Mouse (Mus musculus) intestine, embryonic 15.5 days (tissue): ENCODE measurements around the gene C130074G19Rik. TPM values are rescaled to one million over a fixed set of nuclear protein-coding genes. Genes with fewer than 3 reads are reported as not detected.

Source experiments
- ATAC-seq: fragments of 200-750 bp; cut with Nextera tagmentation; 2 replicates; pipeline ENCODE4 v1.8.0; 2017; ENCODE audit warnings: moderate TSS enrichment, moderate library complexity
- H3K27ac ChIP-seq: fragments of 300-500 bp; sonication (generic); 2 replicates; pipeline ENCODE4 v1.5.1; 2015; ENCODE audit warnings: mild to moderate bottlenecking, inconsistent platforms
- H3K27me3 ChIP-seq: fragments of 300-500 bp; sonication (generic); replicated peaks from 2 replicates; pipeline ENCODE4 v1.6.1; 2015; ENCODE audit warnings: inconsistent platforms
- H3K36me3 ChIP-seq: fragments of 300-500 bp; sonication (generic); 2 replicates; pipeline ENCODE4 v1.6.1; 2015; ENCODE audit warnings: inconsistent platforms
- H3K4me1 ChIP-seq: fragments of 300-500 bp; sonication (generic); replicated peaks from 2 replicates; pipeline ENCODE4 v1.6.1; 2015; ENCODE audit warnings: inconsistent platforms
- H3K4me2 ChIP-seq: fragments of 300-500 bp; sonication (generic); replicated peaks from 2 replicates; pipeline ENCODE4 v1.6.1; 2015; ENCODE audit warnings: mild to moderate bottlenecking, inconsistent platforms
- H3K4me3 ChIP-seq: fragments of 300-500 bp; sonication (generic); replicated peaks from 2 replicates; pipeline ENCODE4 v1.5.1; 2015; ENCODE audit warnings: inconsistent platforms
- H3K9ac ChIP-seq: fragments of 300-500 bp; sonication (generic); 2 replicates; pipeline ENCODE4 v1.6.1; 2015; ENCODE audit warnings: inconsistent platforms
- H3K9me3 ChIP-seq: fragments of 300-500 bp; sonication (generic); 2 replicates; pipeline ENCODE4 v1.6.1; 2016; ENCODE audit warnings: inconsistent platforms
- WGBS: fragments of 180-500 bp; shearing (Covaris S2); methylation state at CpG from one replicate; pipeline ENCODE4 v1.1.7; 2015; 5-methylcytosine and 5-hydroxymethylcytosine counted together
- polyA plus RNA-seq: library from polyadenylated mRNA; unstranded; fragments of >200 nt; fragmentation: Nextera tagmentation; extraction: Ambion mirVana; gene quantifications from 2 replicates; pipeline ENCODE4 v1.2.1, GENCODE M21; 2015

The C130074G19Rik gene
- polyA plus RNA-seq, 1 experiment from 2014 or later, result 2.3 TPM

DNA sequence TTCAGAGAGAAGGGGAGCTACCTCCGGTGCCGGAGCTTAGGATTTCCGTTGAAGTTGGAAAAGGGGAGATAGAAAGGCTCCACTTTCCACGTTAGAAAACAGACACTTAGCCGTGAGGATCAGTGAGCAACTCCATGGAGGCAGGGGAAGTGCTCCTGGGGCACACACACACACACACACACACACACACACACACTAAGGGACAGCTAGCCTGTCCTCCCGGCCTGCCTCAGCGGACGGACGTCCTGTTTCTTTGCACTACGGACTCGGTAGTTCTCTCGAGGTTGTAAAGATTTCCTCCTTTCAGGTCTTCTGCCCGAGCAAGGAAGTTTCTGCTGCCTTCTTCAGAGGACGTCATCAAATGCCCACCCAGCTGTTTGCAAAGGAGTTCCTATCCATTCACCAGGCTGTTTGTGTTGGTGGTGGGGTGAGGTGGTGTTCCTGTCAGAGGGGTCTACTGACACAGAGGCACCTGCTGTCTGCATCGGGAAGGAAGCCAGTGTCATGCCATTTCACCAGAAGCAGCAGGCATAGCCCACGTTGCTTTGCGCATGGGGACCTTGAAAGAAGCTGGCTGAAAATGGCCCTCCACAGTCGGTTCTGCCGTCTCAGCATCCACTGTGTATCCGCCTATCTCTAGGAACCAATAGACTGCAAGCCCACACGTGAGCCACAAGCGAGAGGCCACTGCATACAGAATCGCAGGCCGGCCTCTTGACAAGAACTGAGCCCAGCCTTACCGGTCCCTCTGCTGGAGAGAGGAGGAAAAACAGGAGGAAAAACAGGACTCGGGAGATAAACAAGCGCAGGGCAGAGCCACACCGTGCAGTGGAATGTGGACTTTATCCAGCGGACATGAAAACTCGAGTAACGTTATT, 31.0 kb downstream of the C130074G19Rik start:
- Histone ChIP-seq H3K9ac (no peak overlapping the region), H3K36me3 (no peaks in the 10 kb centered on the region), H3K27ac (peak overlapping the region; percentile 69), H3K27me3 (no peaks in the 10 kb centered on the region), H3K4me2 (peak overlapping the region; percentile 54), H3K4me3 (peak overlapping the region; percentile 15; the same call in 1 of the 2 replicates), H3K9me3 (no peaks in the 10 kb centered on the region), H3K4me1 (peaks cover 18% of the 10 kb centered on the region)
- 11% methylated on average over 31 of the region's 31 CpGs for WGBS
- ATAC-seq, result peak; percentile 92

DNA sequence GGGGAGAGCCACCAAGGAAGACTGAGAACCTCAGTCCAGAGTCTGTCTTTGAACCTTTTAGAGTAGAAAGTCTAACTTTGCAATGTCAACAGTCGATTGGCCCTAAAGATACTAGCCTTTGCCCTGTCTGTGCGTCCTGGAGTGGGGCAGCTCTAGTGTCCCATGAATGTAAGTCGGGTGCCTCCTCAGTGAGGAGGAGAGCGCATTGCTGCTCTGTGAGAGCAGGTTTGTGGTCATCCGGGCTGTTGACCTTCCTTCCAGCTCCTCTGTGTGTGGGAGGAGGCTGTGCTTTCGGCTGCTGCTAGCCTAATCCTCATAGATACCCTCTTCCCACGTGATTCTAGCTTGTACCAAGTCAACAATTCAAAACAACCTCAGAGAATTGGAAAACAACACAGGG, 31.9 kb downstream of the C130074G19Rik start:
- H3K4me2 ChIP-seq, result 0 out of 2 replicates have a peak overlapping the region, but pooled peaks have one; percentile 0
- 35% methylated on average over 7 of the region's 7 CpGs for WGBS
- H3K27me3 ChIP-seq, result no peaks in the 10 kb centered on the region
- no peak for ATAC-seq
- H3K9me3 ChIP-seq, result no peaks in the 10 kb centered on the region
- peaks cover 26% of the 10 kb centered on the region for H3K4me1 ChIP-seq
- no peak overlapping the region for H3K9ac ChIP-seq
- no peak overlapping the region for H3K4me3 ChIP-seq
- no peak overlapping the region for H3K27ac ChIP-seq
- H3K36me3 ChIP-seq, result no peaks in the 10 kb centered on the region

DNA sequence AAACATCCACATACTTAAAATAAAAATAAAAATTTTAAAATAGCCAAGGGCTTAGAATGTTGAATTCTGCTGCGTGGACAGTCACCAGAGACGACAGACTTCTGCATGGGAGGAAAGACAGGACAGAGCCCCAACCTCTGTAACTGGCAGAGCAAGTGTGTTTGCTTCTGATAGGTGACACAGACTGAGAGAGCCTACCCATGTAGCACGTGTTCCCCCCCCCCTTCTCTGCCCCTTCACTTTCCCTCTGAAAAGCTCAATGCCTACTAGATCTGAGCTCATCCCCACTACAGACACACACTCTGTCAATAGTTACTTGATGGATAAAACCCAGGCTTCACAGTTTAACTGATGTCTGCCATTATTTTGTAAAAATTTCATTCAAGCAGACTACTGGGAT, 36.0 kb downstream of the C130074G19Rik start:
- Histone ChIP-seq H3K36me3 (no peaks in the 10 kb centered on the region), H3K9me3 (no peaks in the 10 kb centered on the region), H3K27me3 (no peaks in the 10 kb centered on the region), H3K4me1 (peaks cover 20% of the 10 kb centered on the region), H3K9ac (no peak overlapping the region), H3K4me2 (peak overlapping the region; percentile 78), H3K4me3 (peak overlapping the region; percentile 96; the same call in 1 of the 2 replicates), H3K27ac (no peak overlapping the region)
- WGBS, result 42% methylated on average over 3 of the region's 3 CpGs
- no peak for ATAC-seq

DNA sequence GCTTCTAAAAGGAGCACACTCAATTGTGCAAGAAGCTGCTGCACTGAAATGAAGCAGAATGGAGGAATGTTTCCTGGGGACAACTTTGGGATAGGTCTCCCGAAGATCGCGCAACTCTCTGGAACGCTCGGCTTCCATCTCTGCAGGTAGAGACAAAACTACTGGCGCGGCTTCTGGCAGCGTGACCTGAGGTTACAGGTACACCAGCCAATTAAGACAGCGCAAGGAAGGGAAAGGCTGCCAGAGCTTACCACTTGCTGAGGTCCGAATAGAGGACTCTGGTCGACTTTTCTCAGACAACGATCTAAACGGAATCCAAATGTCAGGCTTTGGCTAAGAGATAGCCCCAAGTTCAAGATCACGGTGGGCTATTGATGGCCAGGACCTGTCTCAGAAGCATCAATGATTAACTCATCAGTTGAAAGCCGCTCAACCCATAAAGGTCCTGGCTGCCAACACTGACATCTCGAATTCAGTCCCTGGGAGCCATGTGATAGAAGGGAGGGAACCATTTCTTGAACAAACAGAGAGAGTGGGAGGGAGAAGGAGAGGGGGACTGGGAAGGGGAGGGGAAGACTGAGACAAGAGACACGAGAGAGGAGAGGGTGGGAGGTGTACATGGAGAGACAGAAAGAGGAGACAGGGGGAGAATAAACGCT, 36.8 kb downstream of the C130074G19Rik start, which contains the start of gene Marc2:
Marc2 (minus strand) TSS at position 360 of the 659 bp plus-strand sequence.
- Histone ChIP-seq H3K4me1 (peaks cover 14% of the 10 kb centered on the region; the same call in 1 of the 2 replicates), H3K9ac (peak within 1 kb of the TSS; percentile 95), H3K9me3 (no peaks in the 10 kb centered on the region), H3K36me3 (peaks cover under 1% of the 10 kb centered on the region; the same call in 1 of the 2 replicates), H3K4me2 (peak within 1 kb of the TSS; percentile 78), H3K27me3 (no peaks in the 10 kb centered on the region), H3K4me3 (peak within 1 kb of the TSS; percentile 96), H3K27ac (peak within 1 kb of the TSS; percentile 94)
- WGBS, result 3% methylated on average over 18 of the region's 18 CpGs
- peak; percentile 59 for ATAC-seq

DNA sequence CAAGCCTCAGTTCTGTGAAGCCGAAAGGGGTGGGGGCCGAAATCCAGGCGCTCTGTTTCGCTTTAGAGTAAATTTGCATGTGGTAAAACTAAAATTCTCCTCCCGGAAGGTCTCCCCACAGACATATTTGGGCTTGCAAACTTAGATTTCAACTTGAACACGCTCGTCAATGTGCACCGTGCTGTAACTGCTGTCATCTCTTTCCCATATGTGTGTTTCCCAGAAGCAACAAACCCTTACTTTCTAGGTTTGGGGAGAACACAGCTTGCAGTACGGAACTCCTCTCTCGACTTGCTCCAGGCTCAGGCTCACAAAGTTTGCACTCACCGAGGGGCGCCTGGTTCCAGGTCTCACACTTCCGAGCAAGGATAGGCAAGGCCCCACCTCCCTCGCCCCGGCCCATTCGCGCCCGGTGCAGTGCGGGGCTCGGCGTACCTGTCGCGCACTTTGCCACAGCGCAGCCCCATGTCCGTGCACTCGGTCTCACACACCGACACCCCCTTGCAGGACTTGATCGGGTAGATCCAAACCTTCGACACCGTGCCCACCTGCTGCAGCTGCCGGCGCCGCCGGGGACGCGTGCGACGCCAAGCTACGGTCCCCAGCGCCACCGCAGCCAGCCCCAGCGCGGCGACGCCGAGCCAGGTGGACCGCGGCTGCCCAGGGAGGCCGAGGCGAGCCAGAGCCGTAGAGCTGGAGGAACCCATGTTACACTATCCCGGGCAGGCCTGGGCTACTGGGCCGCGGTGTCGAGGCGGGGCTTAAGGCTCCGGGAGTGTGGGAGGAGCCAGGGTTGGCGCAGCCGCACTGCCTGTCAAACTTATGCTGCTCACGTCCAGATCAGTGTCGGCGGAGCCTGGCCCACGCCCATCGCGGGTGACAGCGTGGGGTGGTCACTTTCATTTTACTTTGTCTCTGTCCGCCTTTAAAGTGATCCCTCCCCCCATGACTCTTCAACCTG, 37.6 kb downstream of the C130074G19Rik start:
- Histone ChIP-seq H3K4me2 (peak overlapping the region; percentile 78), H3K36me3 (peaks cover 5% of the 10 kb centered on the region; the same call in 1 of the 2 replicates), H3K27me3 (no peaks in the 10 kb centered on the region), H3K9ac (peak overlapping the region; percentile 95), H3K4me3 (peak overlapping the region; percentile 96), H3K4me1 (peaks cover 14% of the 10 kb centered on the region; the same call in 1 of the 2 replicates), H3K27ac (peak overlapping the region; percentile 94), H3K9me3 (no peaks in the 10 kb centered on the region)
- peak; percentile 98 for ATAC-seq
- under 1% methylated on average over 67 of the region's 67 CpGs for WGBS

DNA sequence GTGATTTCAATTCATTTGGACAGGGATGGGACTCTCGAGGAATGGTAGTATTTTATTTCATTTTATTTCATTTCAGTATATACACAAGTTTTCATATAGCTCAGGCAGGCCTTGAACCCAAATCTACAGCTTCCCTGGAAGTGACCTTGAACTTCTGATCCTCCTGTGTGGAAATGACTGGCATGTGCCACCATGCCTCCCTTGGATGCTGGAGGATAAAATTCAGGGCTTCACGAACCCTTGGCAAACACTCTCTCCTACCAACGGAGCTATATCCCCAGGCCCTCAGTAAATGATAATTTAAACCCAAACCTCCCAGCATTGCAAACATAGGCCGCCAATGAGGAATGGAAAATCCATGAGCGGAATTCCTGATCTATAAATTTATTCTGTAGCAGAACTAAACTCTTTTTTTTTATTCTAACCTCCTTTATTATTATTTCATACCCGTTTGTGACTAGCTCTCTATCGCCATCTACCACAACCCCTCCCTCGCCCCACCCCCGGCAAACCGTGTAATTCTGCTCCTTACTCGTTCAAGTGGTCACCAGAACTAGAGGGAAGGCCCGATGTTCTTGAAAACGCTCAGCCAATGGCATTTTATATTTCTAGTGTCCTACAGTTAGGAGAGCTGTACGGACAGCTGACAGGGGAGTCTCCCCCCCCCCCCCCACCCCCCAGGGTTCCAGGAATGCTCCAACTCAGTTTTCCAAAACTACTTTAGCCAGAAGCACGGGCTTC, 38.5 kb downstream of the C130074G19Rik start:
- Histone ChIP-seq H3K4me3 (peak overlapping the region; percentile 96), H3K9me3 (no peaks in the 10 kb centered on the region), H3K36me3 (peaks cover 5% of the 10 kb centered on the region; the same call in 1 of the 2 replicates), H3K27me3 (no peaks in the 10 kb centered on the region), H3K27ac (peak overlapping the region; percentile 94), H3K9ac (peak overlapping the region; percentile 95), H3K4me1 (peaks cover 14% of the 10 kb centered on the region; the same call in 1 of the 2 replicates), H3K4me2 (peak overlapping the region; percentile 78)
- no peak for ATAC-seq
- 17% methylated on average over 15 of the region's 15 CpGs for WGBS

DNA sequence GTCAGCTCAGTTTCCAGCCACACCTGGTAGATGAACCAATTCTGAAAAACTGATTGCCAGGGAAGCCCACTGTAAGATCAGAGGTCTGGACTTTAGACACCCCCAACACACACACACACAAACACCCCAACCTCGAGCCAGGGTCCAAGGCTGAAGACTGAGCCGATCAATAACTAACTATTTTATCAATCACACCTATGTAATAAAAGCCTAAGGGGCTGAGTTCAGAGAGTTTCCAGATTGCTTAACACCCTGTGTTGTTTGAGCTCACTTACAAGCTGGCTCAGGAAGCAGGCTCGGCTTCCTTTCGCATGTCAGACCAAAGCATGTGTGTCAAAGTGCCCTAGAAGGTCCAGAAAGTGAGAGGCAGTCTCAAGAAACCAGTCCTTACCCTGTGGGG, 45.4 kb downstream of the C130074G19Rik start:
- Histone ChIP-seq H3K27ac (peak overlapping the region; percentile 54), H3K9ac (no peak overlapping the region), H3K9me3 (no peaks in the 10 kb centered on the region), H3K4me3 (no peak overlapping the region), H3K27me3 (no peaks in the 10 kb centered on the region), H3K36me3 (peaks cover 9% of the 10 kb centered on the region), H3K4me2 (no peak overlapping the region), H3K4me1 (no peaks in the 10 kb centered on the region)
- peak; percentile 73 for ATAC-seq
- WGBS, result 61% methylated on average over 4 of the region's 4 CpGs

DNA sequence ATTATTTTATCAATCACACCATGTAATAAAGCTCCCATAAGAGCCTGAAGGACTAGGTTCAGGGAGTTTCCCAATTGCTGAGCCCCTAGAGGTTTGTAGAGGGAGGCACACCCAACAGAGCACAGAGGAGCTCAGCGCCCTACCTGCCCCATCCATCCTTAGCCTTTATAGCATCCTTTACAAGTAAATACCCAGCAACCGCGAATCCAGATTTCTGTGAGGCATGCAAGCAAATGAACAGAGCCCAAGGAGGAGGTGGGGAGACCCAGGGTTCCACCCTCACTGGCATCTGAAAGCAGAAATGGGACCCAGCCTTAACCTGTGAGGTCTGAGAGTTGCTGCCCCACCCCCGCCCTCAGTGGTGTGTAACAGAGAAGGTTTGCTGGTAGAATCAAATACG, 46.7 kb downstream of the C130074G19Rik start:
- WGBS, result 84% methylated on average over 5 of the region's 5 CpGs
- Histone ChIP-seq H3K4me2 (no peak overlapping the region), H3K4me1 (no peaks in the 10 kb centered on the region), H3K27me3 (no peaks in the 10 kb centered on the region), H3K36me3 (peaks cover 20% of the 10 kb centered on the region), H3K27ac (no peak overlapping the region), H3K9ac (no peak overlapping the region), H3K9me3 (no peaks in the 10 kb centered on the region), H3K4me3 (no peak overlapping the region)
- no peak; the same call in 1 of the 2 replicates for ATAC-seq

DNA sequence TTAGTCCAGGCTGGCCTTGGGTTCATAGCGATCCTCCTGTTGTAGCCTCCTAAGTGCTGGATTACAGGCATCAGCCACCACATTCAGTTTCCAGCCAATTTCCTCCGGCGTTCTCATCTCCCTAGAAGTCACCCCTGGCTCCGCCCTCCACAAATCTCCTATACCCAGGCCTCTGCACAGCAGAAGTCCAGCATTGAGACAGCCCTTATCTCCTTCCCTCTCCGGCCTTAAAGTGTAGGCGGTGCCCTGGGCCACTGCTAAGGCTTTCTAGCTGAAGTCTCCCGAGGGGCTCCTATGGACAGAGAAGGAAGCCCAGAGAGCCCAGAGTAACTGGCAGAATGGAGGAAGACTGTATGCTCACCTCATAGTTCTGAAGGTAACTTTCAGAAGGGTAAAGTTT, 49.5 kb downstream of the C130074G19Rik start:
- Histone ChIP-seq H3K9ac (no peak overlapping the region), H3K4me3 (no peak overlapping the region), H3K9me3 (no peaks in the 10 kb centered on the region), H3K27me3 (no peaks in the 10 kb centered on the region), H3K36me3 (peaks cover 26% of the 10 kb centered on the region), H3K4me2 (no peak overlapping the region), H3K27ac (no peak overlapping the region), H3K4me1 (0 out of 2 replicates have a peak, but pooled peaks cover 5% of the 10 kb centered on the region)
- 85% methylated on average over 7 of the region's 7 CpGs for WGBS
- no peak for ATAC-seq

DNA sequence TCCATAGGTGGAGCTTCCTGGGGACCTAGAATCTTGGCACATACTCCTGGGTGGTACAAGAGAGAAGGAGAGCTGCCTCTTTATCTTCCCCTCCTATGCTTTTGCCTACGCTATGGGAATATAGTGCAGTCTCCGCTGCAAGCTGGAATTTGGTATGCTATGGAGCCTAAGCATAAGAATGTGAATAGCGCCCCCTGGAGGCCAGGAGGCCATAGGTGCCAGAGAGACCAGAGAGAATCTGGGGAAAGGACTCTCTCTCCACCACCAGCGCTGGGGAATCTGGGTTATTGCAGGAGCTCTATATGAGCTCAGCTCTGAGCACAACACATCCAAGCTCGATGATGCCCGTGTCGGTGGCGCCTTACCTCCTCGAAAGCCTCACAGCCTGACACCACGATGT, 50.8 kb downstream of the C130074G19Rik start:
- H3K4me2 ChIP-seq, result no peak overlapping the region
- 84% methylated on average over 10 of the region's 10 CpGs for WGBS
- H3K9ac ChIP-seq, result no peak overlapping the region
- no peaks in the 10 kb centered on the region for H3K9me3 ChIP-seq
- H3K27me3 ChIP-seq, result no peaks in the 10 kb centered on the region
- no peak for ATAC-seq
- 0 out of 2 replicates have a peak, but pooled peaks cover 5% of the 10 kb centered on the region for H3K4me1 ChIP-seq
- no peak overlapping the region for H3K4me3 ChIP-seq
- H3K36me3 ChIP-seq, result peaks cover 26% of the 10 kb centered on the region
- H3K27ac ChIP-seq, result no peak overlapping the region

DNA sequence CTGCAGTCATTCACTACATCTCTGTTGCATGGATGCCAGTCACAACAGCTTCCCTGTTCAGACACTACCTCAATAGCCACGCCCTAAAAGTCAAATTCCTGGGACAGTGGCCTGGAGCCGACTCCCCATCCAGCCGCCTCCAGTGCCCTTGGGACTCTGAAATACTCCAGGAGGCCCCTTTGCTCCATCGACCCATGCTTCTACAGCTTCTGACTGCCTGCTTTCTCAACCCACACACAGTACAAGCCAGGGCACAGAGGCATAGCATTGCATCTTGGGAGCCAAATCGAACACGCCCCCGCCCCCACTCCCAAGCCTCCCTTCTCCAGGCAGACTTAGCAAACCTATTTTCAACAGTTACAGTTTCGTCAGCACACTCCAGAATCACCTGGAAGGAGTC, 53.1 kb downstream of the C130074G19Rik start:
- H3K9me3 ChIP-seq, result no peaks in the 10 kb centered on the region
- no peak overlapping the region for H3K4me2 ChIP-seq
- peak; percentile 35; the same call in 1 of the 2 replicates for ATAC-seq
- peaks cover 7% of the 10 kb centered on the region; the same call in 1 of the 2 replicates for H3K4me1 ChIP-seq
- H3K27ac ChIP-seq, result 0 out of 2 replicates have a peak overlapping the region, but pooled peaks have one; percentile 9
- H3K36me3 ChIP-seq, result peaks cover 26% of the 10 kb centered on the region
- WGBS, result 77% methylated on average over 8 of the region's 8 CpGs
- H3K9ac ChIP-seq, result no peak overlapping the region
- no peak overlapping the region for H3K4me3 ChIP-seq
- H3K27me3 ChIP-seq, result no peaks in the 10 kb centered on the region
